Mouse (Mus musculus): ENCODE results near the gene Ltbp1. TPM values are rescaled to one million over a fixed set of nuclear protein-coding genes. Genes with fewer than 3 reads are reported as not detected.

Ltbp1 gene
- polyA plus RNA-seq, 1 experiment from 2014 or later, result 4.8 TPM

DNA sequence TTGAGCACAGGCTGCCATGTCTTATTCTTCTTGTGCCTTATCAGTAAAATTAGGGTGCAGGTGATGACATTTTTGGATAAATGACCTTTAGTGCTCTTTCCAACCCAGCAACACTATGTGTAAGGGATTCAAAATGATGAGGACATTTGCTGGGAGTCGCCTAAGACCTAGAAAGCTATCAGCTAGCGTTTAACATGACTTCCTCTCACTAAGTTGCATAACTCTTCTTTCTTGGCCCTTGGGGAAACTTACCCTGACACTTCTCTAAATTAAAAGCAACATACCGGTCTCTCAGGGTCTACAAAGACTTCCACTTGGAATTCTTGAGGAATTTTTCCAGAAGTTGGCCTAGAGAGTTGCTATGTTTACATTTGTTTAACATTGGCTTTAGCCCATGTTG lies 348.0 kb downstream of the Ltbp1 start:
- no peak overlapping the region for H3K27ac ChIP-seq
- WGBS, result 86% methylated on average over 3 of the region's 3 CpGs
- DNase-seq (ENCODE audit: low spot score), result no peak
- no peak overlapping the region for H3K4me3 ChIP-seq
- H3K27me3 ChIP-seq (ENCODE audit: insufficient read depth, poor library complexity, severe bottlenecking), result no peaks in the 10 kb centered on the region
- H3K4me1 ChIP-seq (replicated peaks), result no peaks in the 10 kb centered on the region
- peaks cover 3% of the 10 kb centered on the region; the same call in 1 of the 2 replicates for H3K36me3 ChIP-seq
- no peaks in the 10 kb centered on the region for H3K9me3 ChIP-seq

DNA sequence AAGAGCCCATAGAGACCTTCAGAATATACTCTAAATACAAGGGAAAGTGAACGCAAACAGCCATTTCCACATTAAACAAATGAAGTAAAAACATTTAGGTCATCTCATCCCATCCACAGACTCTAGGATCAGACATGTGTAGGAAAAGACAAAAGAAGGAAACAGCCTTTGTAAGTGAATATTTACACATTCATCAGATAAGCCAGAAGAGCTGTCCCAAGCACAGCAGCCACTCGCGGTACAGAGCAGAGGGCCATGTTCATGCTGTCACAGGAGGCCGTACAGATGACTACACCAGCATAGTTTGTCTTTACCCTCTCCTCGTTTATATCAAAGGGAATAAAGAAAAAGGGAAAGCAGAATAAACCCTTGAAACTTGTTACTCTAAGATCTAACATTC lies 350.1 kb downstream of the Ltbp1 start:
- Histone ChIP-seq H3K4me3 (no peak overlapping the region), H3K27me3 (ENCODE audit: insufficient read depth, poor library complexity, severe bottlenecking) (no peaks in the 10 kb centered on the region), H3K27ac (no peak overlapping the region), H3K9me3 (no peaks in the 10 kb centered on the region), H3K36me3 (peaks cover 3% of the 10 kb centered on the region; the same call in 1 of the 2 replicates), H3K4me1 (replicated peaks) (no peaks in the 10 kb centered on the region)
- no peak for DNase-seq (ENCODE audit: low spot score)
- 84% methylated on average over 5 of the region's 5 CpGs for WGBS

DNA sequence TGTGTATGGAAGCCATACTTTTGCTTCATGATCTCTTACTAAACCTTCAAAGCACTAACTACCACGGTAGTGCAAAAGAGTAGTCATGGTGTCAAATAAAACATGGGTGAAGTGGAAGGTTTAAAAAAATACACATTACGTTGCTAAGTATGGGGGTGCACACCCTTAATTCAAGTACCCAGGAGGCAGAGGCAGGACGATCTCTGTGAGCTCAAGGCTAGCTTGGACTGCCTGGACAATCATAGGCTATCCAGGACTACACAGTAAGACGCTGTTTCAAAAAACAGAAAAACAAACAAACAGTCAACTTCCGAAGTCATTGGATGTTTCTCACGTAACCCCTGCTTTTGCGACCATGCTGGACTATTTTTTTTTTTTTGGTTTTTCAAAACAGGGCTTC lies 354.7 kb downstream of the Ltbp1 start:
- Histone ChIP-seq H3K4me3 (no peak overlapping the region), H3K27ac (no peak overlapping the region), H3K36me3 (no peaks in the 10 kb centered on the region), H3K4me1 (replicated peaks) (no peaks in the 10 kb centered on the region), H3K27me3 (ENCODE audit: insufficient read depth, poor library complexity, severe bottlenecking) (no peaks in the 10 kb centered on the region), H3K9me3 (no peaks in the 10 kb centered on the region)
- no peak for DNase-seq (ENCODE audit: low spot score)
- 95% methylated on average over 7 of the region's 7 CpGs for WGBS

DNA sequence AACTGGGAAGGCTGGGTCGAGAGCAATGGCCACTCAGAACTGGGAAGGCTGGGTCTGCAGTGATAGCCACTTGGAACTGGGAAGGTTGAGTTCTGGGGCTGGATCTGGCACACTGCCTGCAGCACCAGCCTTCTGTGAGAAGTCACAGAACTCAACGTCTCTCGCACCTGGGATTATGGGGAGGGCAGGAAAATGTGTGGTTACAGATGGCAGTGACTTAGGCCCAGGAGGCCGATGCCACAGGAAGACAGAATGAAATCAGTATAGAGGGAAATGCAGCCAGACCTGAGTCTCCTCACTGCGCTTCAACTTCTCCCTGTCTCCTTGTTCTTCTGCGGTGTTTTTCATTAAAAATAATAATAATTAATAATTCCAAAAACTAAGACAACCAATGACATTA lies 361.0 kb downstream of the Ltbp1 start:
- H3K36me3 ChIP-seq, result no peaks in the 10 kb centered on the region
- H3K27ac ChIP-seq, result no peak overlapping the region
- no peaks in the 10 kb centered on the region for H3K27me3 ChIP-seq (ENCODE audit: insufficient read depth, poor library complexity, severe bottlenecking)
- 91% methylated on average over 6 of the region's 6 CpGs for whole genome bisulfite sequencing
- no peaks in the 10 kb centered on the region for H3K9me3 ChIP-seq
- no peaks in the 10 kb centered on the region for H3K4me1 ChIP-seq (replicated peaks)
- H3K4me3 ChIP-seq, result no peak overlapping the region
- DNase-seq (ENCODE audit: low spot score), result no peak

DNA sequence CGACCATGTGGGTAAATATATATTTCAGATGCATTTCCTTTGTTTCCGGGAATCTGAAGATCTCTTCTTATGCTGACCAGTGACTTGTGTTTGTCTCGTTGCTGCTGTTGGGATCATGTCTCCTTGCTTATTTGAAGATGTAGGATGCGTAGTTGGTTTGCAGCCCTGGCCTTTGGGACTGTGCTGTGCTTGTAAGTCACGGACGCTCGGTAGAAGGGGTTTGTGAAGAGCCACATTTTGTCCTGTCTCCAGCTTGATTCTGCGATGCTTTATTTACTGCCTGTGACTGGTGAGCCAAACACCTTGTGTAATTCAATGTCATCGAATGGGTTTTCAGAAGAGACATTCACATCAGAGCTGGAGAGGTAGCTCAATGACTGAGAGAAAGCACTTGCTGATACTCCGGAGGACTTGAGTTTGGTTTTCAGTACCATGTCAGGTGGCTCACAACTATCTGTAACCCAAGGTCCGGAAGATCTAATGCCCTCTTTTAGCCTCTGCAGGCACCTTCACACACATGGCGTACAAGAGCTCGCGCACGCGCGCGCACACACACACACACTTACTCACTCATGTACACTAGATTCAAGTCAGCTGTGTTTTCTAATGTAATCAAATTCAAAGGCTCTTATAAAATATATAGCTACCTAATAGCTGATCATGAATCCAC lies 362.3 kb downstream of the Ltbp1 start:
- no peak overlapping the region for H3K27ac ChIP-seq
- no peak for DNase-seq (ENCODE audit: low spot score)
- no peaks in the 10 kb centered on the region for H3K27me3 ChIP-seq (ENCODE audit: insufficient read depth, poor library complexity, severe bottlenecking)
- no peaks in the 10 kb centered on the region for H3K9me3 ChIP-seq
- 96% methylated on average over 18 of the region's 18 CpGs for WGBS
- H3K4me3 ChIP-seq, result no peak overlapping the region
- no peaks in the 10 kb centered on the region for H3K4me1 ChIP-seq (replicated peaks)
- no peaks in the 10 kb centered on the region for H3K36me3 ChIP-seq

DNA sequence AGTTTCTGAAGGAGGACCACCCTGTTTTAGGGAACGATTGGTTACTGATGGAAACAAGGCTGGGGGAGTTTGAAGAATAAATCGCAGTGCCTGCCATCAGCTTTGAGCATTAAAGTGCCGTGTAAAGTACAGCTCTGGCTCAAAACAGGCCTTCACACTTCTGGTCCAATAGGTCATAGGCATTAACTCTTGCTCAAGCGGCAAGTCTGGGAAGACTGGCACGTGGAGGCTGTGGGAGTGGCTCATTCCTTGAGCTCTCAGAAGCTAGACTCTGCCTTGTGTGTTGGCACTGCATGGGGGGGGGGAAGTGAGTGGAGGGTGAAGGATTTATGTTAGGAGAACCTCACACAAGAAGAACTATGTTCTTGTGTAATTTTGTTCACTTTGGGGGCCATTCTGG lies 363.2 kb downstream of the Ltbp1 start:
- DNase-seq (ENCODE audit: low spot score), result no peak
- WGBS, result 87% methylated on average over 5 of the region's 5 CpGs
- Histone ChIP-seq H3K27ac (no peak overlapping the region), H3K36me3 (no peaks in the 10 kb centered on the region), H3K4me1 (replicated peaks) (no peaks in the 10 kb centered on the region), H3K4me3 (no peak overlapping the region), H3K27me3 (ENCODE audit: insufficient read depth, poor library complexity, severe bottlenecking) (no peaks in the 10 kb centered on the region), H3K9me3 (no peaks in the 10 kb centered on the region)

DNA sequence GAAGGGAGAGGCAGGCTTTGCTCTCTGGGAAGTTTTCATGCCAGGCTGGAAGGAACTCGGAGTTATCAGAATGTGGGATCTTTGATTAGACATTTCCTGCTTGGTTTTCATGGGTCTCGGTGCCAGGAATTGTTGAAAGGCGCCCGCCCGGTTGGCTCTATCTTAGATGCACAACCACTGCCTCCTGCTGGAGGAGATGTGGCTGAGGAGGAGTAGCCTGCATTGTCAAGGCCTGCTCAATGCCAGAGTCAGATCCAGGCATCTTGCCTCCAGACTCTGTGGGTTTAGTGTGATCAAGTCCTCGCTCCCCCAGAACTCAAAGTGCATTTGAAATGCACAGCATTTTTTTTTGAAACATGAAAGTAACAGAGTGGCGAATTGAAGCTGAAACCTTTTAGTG lies 364.0 kb downstream of the Ltbp1 start:
- no peaks in the 10 kb centered on the region for H3K4me1 ChIP-seq (replicated peaks)
- H3K9me3 ChIP-seq, result no peaks in the 10 kb centered on the region
- peak; percentile 14 for DNase-seq (ENCODE audit: low spot score)
- H3K36me3 ChIP-seq, result no peaks in the 10 kb centered on the region
- H3K27ac ChIP-seq, result no peak overlapping the region
- H3K27me3 ChIP-seq (ENCODE audit: insufficient read depth, poor library complexity, severe bottlenecking), result no peaks in the 10 kb centered on the region
- no peak overlapping the region for H3K4me3 ChIP-seq
- WGBS, result 76% methylated on average over 7 of the region's 7 CpGs

DNA sequence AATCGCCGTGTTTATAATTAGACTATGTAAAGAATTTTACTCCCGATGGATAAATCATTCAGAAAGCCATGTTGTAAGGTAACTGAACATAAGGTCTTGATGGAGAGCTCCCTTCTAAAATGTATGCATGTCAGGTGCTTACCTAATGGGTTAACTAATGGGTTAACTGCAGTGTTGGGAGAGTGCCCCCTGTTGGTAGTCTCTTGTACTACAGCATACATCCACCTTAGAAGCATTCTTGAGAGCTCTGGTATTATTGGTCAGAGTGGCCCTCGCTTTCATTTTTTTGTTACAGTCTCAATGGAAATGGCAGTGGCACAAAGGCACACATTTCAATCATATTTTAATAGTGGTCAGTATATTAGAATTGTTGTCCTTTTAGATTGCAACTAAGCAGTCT lies 364.8 kb downstream of the Ltbp1 start:
- DNase-seq (ENCODE audit: low spot score), result no peak
- Histone ChIP-seq H3K27ac (no peak overlapping the region), H3K9me3 (no peaks in the 10 kb centered on the region), H3K36me3 (no peaks in the 10 kb centered on the region), H3K27me3 (ENCODE audit: insufficient read depth, poor library complexity, severe bottlenecking) (no peaks in the 10 kb centered on the region), H3K4me1 (replicated peaks) (no peaks in the 10 kb centered on the region), H3K4me3 (no peak overlapping the region)
- WGBS, result 89% methylated on average over 4 of the region's 4 CpGs

DNA sequence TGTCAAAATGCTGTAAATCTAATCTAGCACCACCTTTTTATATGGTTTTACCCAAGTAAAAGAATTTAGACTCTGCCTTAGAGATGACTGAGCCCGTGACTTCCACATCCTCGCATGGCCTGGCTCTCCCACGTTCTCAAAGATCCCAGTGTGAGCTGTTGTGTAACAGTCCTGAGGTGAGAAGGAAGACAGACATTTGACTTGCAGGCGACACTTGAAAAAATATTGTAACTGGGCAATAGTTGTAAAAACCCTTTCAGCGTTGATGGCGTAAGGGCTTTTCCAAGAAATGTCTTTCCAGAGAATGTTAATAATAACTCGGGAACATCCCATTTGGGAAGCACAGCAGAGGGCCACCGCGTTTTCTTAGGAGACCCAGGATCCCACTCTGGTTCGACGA lies 366.3 kb downstream of the Ltbp1 start:
- Histone ChIP-seq H3K27me3 (ENCODE audit: insufficient read depth, poor library complexity, severe bottlenecking) (no peaks in the 10 kb centered on the region), H3K4me3 (no peak overlapping the region), H3K4me1 (replicated peaks) (no peaks in the 10 kb centered on the region), H3K36me3 (no peaks in the 10 kb centered on the region), H3K27ac (no peak overlapping the region), H3K9me3 (no peaks in the 10 kb centered on the region)
- WGBS, result 91% methylated on average over 11 of the region's 11 CpGs
- no peak for DNase-seq (ENCODE audit: low spot score)

DNA sequence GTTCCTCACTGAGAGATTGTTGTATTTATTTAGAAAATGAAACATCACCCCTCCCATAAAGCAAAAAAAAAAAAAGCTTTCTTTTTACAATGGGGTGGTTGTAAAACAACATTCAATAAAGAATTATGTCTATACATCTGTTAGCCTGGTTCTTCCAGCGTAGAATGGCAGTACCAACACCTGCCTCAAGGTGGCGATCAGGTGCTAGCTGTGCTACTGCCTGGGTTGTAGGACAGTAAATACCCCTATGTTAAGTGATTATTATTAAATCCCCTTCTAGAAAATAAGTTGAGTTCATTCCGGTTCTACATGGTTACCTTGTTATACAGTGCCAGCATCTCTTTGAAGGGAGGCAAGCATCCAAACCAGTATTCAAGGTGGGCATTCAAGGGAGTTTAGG lies 367.0 kb downstream of the Ltbp1 start:
- Histone ChIP-seq H3K36me3 (no peaks in the 10 kb centered on the region), H3K27me3 (ENCODE audit: insufficient read depth, poor library complexity, severe bottlenecking) (no peaks in the 10 kb centered on the region), H3K27ac (no peak overlapping the region), H3K4me1 (replicated peaks) (no peaks in the 10 kb centered on the region), H3K4me3 (no peak overlapping the region), H3K9me3 (no peaks in the 10 kb centered on the region)
- peak; percentile 48 for DNase-seq (ENCODE audit: low spot score)
- 52% methylated on average over 3 of the region's 3 CpGs for WGBS

DNA sequence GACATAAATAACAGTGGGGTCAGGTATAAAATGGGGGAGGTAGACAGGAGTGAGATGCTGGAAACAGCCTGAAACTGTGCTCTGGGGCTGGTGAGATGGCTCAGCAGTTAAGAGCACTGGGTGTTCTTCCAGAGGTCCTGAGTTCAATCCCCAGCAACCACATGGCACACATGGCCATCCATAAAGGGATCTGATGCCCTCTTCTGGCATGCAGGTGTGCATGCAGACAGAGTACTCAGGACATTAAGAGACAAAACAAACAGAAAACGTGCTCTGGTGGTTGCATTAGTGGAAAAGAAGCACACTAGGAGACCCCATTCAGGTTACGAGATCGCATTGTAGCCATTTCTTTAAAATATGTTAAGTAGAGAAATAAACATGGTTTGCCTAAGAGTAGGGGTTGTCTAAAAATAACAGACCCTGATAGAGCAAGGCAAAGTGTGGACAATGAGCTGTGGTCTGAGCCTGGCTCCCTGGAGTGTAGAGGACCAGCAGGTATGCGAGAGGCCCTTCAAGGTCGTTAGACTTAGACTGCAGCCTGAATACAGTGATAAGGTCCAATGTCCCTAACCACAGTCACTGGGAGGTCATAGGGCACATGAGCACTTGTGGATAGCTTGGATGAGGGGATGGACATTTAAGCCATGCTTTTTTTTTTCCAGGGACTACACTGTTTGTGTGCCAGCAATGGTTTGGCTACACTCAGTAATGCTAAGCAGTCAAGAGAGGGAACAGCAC lies 369.1 kb downstream of the Ltbp1 start:
- Histone ChIP-seq H3K27ac (no peak overlapping the region), H3K9me3 (no peaks in the 10 kb centered on the region), H3K4me1 (replicated peaks) (no peaks in the 10 kb centered on the region), H3K4me3 (no peak overlapping the region), H3K36me3 (no peaks in the 10 kb centered on the region), H3K27me3 (ENCODE audit: insufficient read depth, poor library complexity, severe bottlenecking) (no peaks in the 10 kb centered on the region)
- 73% methylated on average over 5 of the region's 5 CpGs for WGBS
- DNase-seq (ENCODE audit: low spot score), result no peak

DNA sequence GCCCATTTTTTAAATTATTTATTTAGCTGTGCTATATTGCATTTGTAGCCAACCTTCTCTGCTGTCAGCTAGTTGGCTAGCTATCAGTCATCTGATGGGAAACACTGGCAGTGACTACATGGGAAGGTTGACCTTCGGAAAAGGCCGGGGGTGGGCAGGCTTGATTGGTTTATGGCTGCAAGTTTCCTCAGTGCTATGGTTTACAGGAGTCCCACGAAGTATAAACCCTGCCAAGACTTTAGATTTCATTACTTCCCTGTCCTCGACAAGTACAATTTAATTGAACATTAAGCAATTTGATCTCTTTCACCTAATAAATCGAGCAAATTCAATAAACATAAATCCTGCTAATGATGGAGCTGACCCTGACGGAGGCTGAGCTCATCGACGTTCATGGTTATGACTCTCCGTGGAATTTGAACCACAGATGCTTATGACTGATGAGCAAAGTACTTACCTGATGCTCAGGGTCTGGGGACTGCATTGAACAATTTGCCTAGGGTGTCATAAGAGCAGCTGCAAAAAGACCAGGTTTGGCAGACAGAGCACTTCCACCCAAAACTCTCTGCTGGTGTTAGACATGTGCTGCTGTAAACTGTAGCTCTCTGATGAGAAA lies 373.0 kb downstream of the Ltbp1 start:
- no peak for DNase-seq (ENCODE audit: low spot score)
- no peaks in the 10 kb centered on the region for H3K9me3 ChIP-seq
- H3K4me1 ChIP-seq (replicated peaks), result no peaks in the 10 kb centered on the region
- H3K27me3 ChIP-seq (ENCODE audit: insufficient read depth, poor library complexity, severe bottlenecking), result no peaks in the 10 kb centered on the region
- no peaks in the 10 kb centered on the region for H3K36me3 ChIP-seq
- no peak overlapping the region for H3K4me3 ChIP-seq
- no peak overlapping the region for H3K27ac ChIP-seq
- 90% methylated on average over 9 of the region's 9 CpGs for WGBS

DNA sequence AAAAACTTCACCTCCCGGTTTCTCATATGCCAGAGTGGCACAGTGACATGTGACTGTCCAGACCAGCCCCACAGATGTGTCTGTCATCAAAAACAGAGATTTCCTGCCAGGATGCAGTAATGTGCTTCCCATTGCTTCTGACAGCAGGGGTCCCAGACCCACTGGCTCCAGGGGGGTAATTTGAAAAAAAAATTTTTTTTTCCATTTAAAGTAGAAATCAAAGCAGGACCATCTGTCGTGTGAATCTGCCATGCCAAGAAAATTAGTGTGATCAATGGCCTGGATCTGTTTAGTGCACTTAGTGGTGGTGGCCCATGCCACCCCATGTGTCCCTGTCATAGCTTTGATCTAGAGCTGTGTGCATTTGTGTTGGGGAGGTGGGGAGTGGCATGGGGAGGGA lies 374.8 kb downstream of the Ltbp1 start:
- no peak overlapping the region for H3K27ac ChIP-seq
- 64% methylated on average over 2 of the region's 2 CpGs for WGBS
- H3K4me1 ChIP-seq (replicated peaks), result no peaks in the 10 kb centered on the region
- no peaks in the 10 kb centered on the region for H3K27me3 ChIP-seq (ENCODE audit: insufficient read depth, poor library complexity, severe bottlenecking)
- no peak overlapping the region for H3K4me3 ChIP-seq
- H3K9me3 ChIP-seq, result no peaks in the 10 kb centered on the region
- H3K36me3 ChIP-seq, result no peaks in the 10 kb centered on the region
- DNase-seq (ENCODE audit: low spot score), result no peak
